Mouse (Mus musculus) kidney, postnatal 4 days (tissue): ENCODE measurements around the gene Cd69.

Experiments used
- DNase-seq, 2 experiments: peaks; one replicate each; pipeline ENCODE4 v3.0.0; 2021; ENCODE audit warnings: mixed read lengths in 2 of 2

Gene Cd69

GRCm38 (mm10) chr6:129275220-129275619 is at the start of gene Cd69:
Gene Cd69, minus strand, starts transcription at chr6:129275436.
- DNase-seq = no peak

- no peak for DNase-seq
Observed at GRCm38 (mm10) chr6:129319331-129319730, 44.1 kb upstream of the Cd69 start.

GRCm38 (mm10) chr6:129318395-129318794 is 43.2 kb upstream of the Cd69 start:
- no peak for DNase-seq

GRCm38 (mm10) chr6:129316463-129316862 is 41.2 kb upstream of the Cd69 start:
- no peak for DNase-seq

- no peak for DNase-seq
Observed at GRCm38 (mm10) chr6:129315698-129316097, 40.5 kb upstream of the Cd69 start.

- no peak for DNase-seq
Observed at GRCm38 (mm10) chr6:129314655-129315168, 39.5 kb upstream of the Cd69 start.

- DNase-seq = no peak
Observed at GRCm38 (mm10) chr6:129312499-129312898, 37.3 kb upstream of the Cd69 start.

- DNase-seq = no peak
Observed at GRCm38 (mm10) chr6:129304180-129304579, 28.9 kb upstream of the Cd69 start.

GRCm38 (mm10) chr6:129288708-129289107 is 13.5 kb upstream of the Cd69 start:
- no peak for DNase-seq

- DNase-seq = peak in 1 of 2 experiments; percentile 2
Observed at GRCm38 (mm10) chr6:129284384-129285104, 9.3 kb upstream of the Cd69 start.

GRCm38 (mm10) chr6:129283271-129283670 is 8.0 kb upstream of the Cd69 start:
- DNase-seq = no peak

- DNase-seq = no peak
Observed at GRCm38 (mm10) chr6:129276483-129276882, 1.2 kb upstream of the Cd69 start.

- DNase-seq = no peak
Observed at GRCm38 (mm10) chr6:129275624-129276203, 478 bp upstream of the Cd69 start.

GRCm38 (mm10) chr6:129274476-129274875 is 760 bp downstream of the Cd69 start:
- DNase-seq = no peak

- no peak for DNase-seq
Observed at GRCm38 (mm10) chr6:129273662-129274061, 1.6 kb downstream of the Cd69 start.

GRCm38 (mm10) chr6:129266438-129267022 is 8.7 kb downstream of the Cd69 start:
- DNase-seq = no peak

- no peak for DNase-seq
Observed at GRCm38 (mm10) chr6:129265821-129266220, 9.4 kb downstream of the Cd69 start.

GRCm38 (mm10) chr6:129260940-129261339 is 14.3 kb downstream of the Cd69 start:
- no peak for DNase-seq

GRCm38 (mm10) chr6:129260034-129260433 is 15.2 kb downstream of the Cd69 start:
- DNase-seq = no peak

GRCm38 (mm10) chr6:129256018-129256417 is 19.2 kb downstream of the Cd69 start:
- DNase-seq = peak in 1 of 2 experiments; percentile 31

- no peak for DNase-seq
Observed at GRCm38 (mm10) chr6:129254949-129255602, 20.2 kb downstream of the Cd69 start.

GRCm38 (mm10) chr6:129254314-129254713 is 20.9 kb downstream of the Cd69 start:
- no peak for DNase-seq

- no peak for DNase-seq
Observed at GRCm38 (mm10) chr6:129248243-129248642, 27.0 kb downstream of the Cd69 start.
